Mouse (Mus musculus): Measurements from ENCODE around the gene Rhbdd1. TPM values are rescaled to one million over a fixed set of nuclear protein-coding genes. Genes with fewer than 3 reads are reported as not detected.

Rhbdd1 gene
- polyA plus RNA-seq, 1 experiment from 2014 or later = 13.3 TPM

DNA sequence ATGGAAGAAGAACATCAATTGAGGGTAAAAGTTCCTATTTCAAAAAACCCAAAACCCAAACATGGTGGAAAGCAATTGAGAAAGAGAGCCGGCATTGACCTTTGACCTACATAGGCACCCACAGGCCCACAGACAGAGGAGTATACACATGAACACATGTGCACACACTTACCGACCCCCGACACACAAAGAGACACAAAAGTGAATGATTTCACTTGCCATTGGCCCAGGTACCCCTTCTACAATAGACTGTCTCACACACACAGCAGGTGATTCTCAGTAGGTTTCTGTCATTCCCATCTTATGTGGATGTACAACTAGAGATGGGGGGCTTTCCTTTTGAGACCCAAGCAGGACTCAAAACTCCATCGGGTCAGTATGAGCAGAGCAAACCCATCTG lies 159.6 kb downstream of the Rhbdd1 start:
- Histone ChIP-seq H3K4me2 (no peak overlapping the region), H3K27me3 (replicated peaks) (no peaks in the 10 kb centered on the region), H3K36me3 (no peaks in the 10 kb centered on the region), H3K4me1 (no peaks in the 10 kb centered on the region), H3K27ac (no peak overlapping the region), H3K9ac (no peak overlapping the region), H3K9me3 (replicated peaks) (no peaks in the 10 kb centered on the region), H3K4me3 (no peak overlapping the region)
- ATAC-seq = no peak
- WGBS (ENCODE audit: insufficient replicate concordance) = 72% methylated on average over 4 of the region's 4 CpGs

DNA sequence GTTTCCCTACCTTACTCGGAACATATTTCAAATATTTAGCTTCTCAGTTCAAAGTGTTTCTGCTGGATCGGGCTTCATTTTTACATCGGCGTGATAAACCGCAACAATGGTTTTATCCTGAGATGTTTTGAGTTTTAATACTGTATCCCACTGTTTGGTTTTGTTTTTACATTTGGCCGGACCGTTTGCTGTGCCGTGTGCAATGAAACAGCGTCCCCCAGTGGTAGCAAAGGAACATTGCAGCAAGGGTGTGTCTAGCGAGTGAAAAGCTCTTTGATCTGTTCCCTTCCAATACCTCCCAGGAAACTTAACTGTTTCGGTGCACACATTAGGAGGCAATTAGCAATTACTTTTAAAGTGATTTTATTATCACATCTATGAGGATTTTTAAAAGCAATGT lies 160.0 kb downstream of the Rhbdd1 start:
- 53% methylated on average over 11 of the region's 11 CpGs for WGBS (ENCODE audit: insufficient replicate concordance)
- Histone ChIP-seq H3K36me3 (no peaks in the 10 kb centered on the region), H3K27ac (no peak overlapping the region), H3K9ac (no peak overlapping the region), H3K27me3 (replicated peaks) (no peaks in the 10 kb centered on the region), H3K4me1 (no peaks in the 10 kb centered on the region), H3K4me2 (no peak overlapping the region), H3K9me3 (replicated peaks) (no peaks in the 10 kb centered on the region), H3K4me3 (no peak overlapping the region)
- ATAC-seq = no peak

DNA sequence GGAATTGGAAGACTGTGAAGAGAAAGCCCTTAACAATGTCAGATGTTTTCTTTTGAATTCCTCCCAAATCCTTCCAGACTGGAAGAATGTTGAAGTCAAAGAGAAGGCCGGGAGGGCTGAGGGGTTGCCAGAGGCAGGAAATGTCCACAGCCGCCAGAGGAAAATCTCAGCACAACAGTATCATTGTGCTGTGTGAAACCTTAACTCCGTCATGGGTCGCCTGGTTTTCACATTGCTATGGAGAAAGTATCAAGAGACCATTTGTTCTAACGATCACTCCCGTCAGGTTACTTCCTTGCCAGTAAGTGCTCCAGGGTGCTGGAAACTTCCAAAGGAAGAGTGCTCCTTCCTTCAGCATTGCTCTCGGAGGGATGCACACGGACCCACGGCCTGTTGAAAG lies 160.5 kb downstream of the Rhbdd1 start:
- WGBS (ENCODE audit: insufficient replicate concordance) = 50% methylated on average over 9 of the region's 9 CpGs
- no peaks in the 10 kb centered on the region for H3K9me3 ChIP-seq (replicated peaks)
- ATAC-seq = no peak
- no peaks in the 10 kb centered on the region for H3K4me1 ChIP-seq
- H3K9ac ChIP-seq = no peak overlapping the region
- H3K27me3 ChIP-seq (replicated peaks) = no peaks in the 10 kb centered on the region
- no peak overlapping the region for H3K4me2 ChIP-seq
- H3K27ac ChIP-seq = no peak overlapping the region
- H3K4me3 ChIP-seq = no peak overlapping the region
- H3K36me3 ChIP-seq = no peaks in the 10 kb centered on the region

DNA sequence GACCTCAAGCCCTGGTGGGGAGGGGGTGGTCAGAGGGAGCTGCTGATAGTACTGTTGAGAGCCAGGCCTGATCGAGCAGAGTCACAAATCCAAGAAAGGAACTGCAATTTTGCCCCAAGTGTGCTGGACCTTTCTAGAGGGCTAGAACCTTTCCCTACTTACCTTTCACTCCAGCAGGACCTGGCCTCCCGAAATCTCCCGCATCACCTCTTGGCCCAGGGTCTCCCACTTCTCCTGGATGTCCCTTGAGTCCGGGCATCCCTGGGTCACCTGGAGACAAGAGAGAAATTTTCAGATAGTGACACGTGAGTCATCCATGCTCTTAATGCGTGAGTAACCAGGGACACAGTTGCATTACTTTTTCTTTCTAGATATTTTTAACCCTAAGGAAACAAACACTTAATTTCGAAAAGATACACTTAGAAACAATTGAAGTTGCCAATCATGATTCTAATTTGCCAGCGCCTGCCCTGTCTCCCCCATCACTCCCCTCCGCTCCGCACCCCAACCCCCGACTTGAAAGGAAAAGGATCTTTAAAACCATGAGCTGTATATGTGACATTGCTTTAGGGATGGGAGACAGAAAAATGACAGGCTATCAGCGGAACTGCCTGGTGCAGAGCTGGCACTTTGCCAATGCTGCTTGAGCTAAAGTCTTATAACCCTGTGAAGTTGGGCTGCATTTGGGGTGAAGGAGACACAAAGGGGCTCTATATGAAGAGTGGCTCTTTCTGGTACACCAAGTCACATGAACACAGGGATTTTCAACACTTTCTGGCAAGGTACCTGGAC lies 163.6 kb downstream of the Rhbdd1 start:
- Histone ChIP-seq H3K27me3 (replicated peaks) (no peaks in the 10 kb centered on the region), H3K36me3 (no peaks in the 10 kb centered on the region), H3K9ac (no peak overlapping the region), H3K4me2 (no peak overlapping the region), H3K4me1 (no peaks in the 10 kb centered on the region), H3K27ac (no peak overlapping the region), H3K9me3 (replicated peaks) (no peaks in the 10 kb centered on the region), H3K4me3 (no peak overlapping the region)
- WGBS (ENCODE audit: insufficient replicate concordance) = 73% methylated on average over 12 of the region's 12 CpGs
- ATAC-seq = no peak

DNA sequence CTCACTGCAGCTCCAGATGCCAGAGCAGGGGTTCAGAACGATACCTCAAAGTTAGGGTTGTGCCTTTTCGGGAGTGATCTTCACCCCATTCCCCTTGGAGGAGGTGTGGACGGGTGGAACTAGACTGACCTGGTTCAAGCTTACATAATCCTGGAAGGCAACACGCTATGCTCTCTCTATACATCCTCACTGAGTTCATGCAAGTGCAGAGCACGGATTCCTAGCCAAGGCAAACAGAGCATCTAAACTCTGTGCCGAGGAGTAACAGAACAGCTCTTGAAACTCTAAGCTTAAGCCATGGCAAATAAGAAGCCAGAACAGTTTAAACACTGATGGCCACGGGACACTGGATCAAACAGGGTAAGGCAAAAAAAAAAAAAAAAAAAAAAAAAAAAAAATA lies 166.1 kb downstream of the Rhbdd1 start:
- Histone ChIP-seq H3K4me1 (no peaks in the 10 kb centered on the region), H3K36me3 (no peaks in the 10 kb centered on the region), H3K9me3 (replicated peaks) (no peaks in the 10 kb centered on the region), H3K4me2 (no peak overlapping the region), H3K27me3 (replicated peaks) (no peaks in the 10 kb centered on the region), H3K9ac (no peak overlapping the region), H3K27ac (no peak overlapping the region), H3K4me3 (no peak overlapping the region)
- ATAC-seq = no peak
- WGBS (ENCODE audit: insufficient replicate concordance) = 64% methylated on average over 7 of the region's 7 CpGs

DNA sequence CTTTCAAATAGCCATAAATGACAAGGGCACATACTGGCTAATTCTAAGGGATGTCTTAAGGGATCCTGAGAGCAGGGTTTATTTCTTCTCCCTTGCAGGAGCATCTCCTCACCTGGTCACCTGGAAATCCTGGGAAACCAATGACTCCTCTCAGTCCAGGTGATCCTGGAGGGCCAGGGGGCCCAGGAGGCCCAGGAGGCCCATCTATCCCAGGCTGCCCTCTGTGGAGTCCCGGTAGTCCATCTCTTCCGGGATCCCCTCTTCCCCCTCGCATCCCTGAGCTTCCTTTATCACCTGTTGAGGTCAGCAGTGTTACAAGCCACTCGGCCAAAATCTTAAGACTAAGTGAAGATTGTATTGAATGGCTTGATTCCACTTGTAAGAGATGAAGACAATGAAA lies 170.1 kb downstream of the Rhbdd1 start:
- H3K4me2 ChIP-seq = no peak overlapping the region
- no peak overlapping the region for H3K27ac ChIP-seq
- H3K27me3 ChIP-seq (replicated peaks) = no peaks in the 10 kb centered on the region
- WGBS (ENCODE audit: insufficient replicate concordance) = 63% methylated on average over 4 of the region's 4 CpGs
- ATAC-seq = no peak
- no peak overlapping the region for H3K9ac ChIP-seq
- H3K36me3 ChIP-seq = no peaks in the 10 kb centered on the region
- no peaks in the 10 kb centered on the region for H3K4me1 ChIP-seq
- H3K9me3 ChIP-seq (replicated peaks) = no peaks in the 10 kb centered on the region
- no peak overlapping the region for H3K4me3 ChIP-seq

DNA sequence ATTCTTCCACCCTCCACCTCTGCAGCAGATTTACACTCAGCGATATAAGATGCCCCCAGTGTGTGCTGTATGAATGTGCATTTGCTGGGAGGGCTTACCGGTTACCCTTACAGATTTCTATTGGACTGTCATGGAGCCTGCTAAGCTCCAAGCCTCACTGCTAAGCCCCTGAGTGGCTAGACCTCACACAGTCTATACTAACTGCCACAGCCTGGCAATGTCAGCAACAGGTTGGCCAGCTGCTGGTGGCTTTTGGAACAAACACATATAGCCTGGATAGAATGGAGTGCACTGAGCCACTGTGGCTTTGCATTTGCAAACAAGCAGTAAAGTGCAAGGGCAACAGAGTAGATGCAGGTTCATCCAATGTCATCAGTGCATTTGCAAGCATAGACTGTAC lies 175.7 kb downstream of the Rhbdd1 start:
- WGBS (ENCODE audit: insufficient replicate concordance) = 74% methylated on average over 2 of the region's 2 CpGs
- H3K36me3 ChIP-seq = no peaks in the 10 kb centered on the region
- H3K4me1 ChIP-seq = no peaks in the 10 kb centered on the region
- no peak overlapping the region for H3K4me3 ChIP-seq
- no peak for ATAC-seq
- no peaks in the 10 kb centered on the region for H3K27me3 ChIP-seq (replicated peaks)
- no peak overlapping the region for H3K9ac ChIP-seq
- no peak overlapping the region for H3K4me2 ChIP-seq
- H3K27ac ChIP-seq = no peak overlapping the region
- no peaks in the 10 kb centered on the region for H3K9me3 ChIP-seq (replicated peaks)

Small RNA genes lying within 50 kb of the gene (microRNA-seq; reads per million reads assigned to microRNA genes)
- not detected for gene Gm22112

Other genes with a start within 250 kb of the Rhbdd1 start
- gene Gm9747, start 83.3 kb upstream of the Rhbdd1 start, polyA plus RNA-seq (2016; fragmentation: Nextera tagmentation; extraction: Ambion mirVana) = 4.0 and 4.5 TPM in 2 replicates
- 1.8 and 1.9 TPM in 2 replicates for gene Irs1, start 25.0 kb upstream of the Rhbdd1 start, polyA plus RNA-seq (2016; fragmentation: Nextera tagmentation; extraction: Ambion mirVana)

Data from liver, embryonic 12.5 days (tissue).